Mouse (Mus musculus): Measurements from ENCODE around the gene Kremen1.

GRCm38 (mm10) chr11:5239706-5240690, 21.4 kb downstream of the Kremen1 start:
- no peak for TF ChIP-seq CTCF (IDR thresholded peaks at IDR 0.05; ENCODE audit: low read depth, low read length)
- no peak for TF ChIP-seq POLR2A (IDR thresholded peaks at IDR 0.05; ENCODE audit: insufficient read depth, low read length)
- peak; percentile 89 for TF ChIP-seq EP300 (IDR thresholded peaks at IDR 0.05; ENCODE audit: insufficient read depth, low read depth, low read length)

Measured in ES-Bruce4 (cell line).